Mouse (Mus musculus): ENCODE data around the gene Kiss1. TPM values are rescaled to one million over a fixed set of nuclear protein-coding genes. Genes with fewer than 3 reads are reported as not detected.
A peak's percentile ranks its signal among the peaks of the same experiment; 100 is the strongest.

The Kiss1 gene
- polyA plus RNA-seq, 1 experiment from 2014 or later, result not detected

DNA sequence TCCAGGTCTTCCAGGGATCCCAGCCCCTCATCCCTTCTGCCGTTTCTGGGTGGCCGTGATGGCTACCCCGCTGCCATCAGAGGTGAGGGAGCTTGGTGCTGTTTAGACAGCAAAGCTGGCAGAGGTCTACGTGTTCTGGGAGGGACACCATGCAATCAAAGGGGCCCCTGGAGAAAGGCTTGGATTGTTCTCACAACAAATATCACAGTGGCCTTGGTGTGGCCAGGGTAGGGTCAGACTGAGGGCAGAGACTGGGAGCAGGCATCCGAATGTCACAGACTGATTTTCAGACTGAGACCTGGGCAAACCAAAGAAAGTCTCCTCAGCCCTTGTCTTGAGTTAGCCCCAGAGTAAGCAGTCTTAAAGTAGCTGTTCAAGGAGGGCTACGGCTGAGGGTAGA is 49.8 kb downstream of the Kiss1 start:
- 74% methylated on average over 6 of the region's 6 CpGs for WGBS
- Histone ChIP-seq H3K9me3 (replicated peaks; ENCODE audit: control insufficient read depth, low read length) (no peaks in the 10 kb centered on the region), H3K9ac (ENCODE audit: low read length) (no peak overlapping the region), H3K27ac (ENCODE audit: low read length) (no peak overlapping the region), H3K4me1 (ENCODE audit: control insufficient read depth, insufficient read depth, low read length) (peaks cover 17% of the 10 kb centered on the region), H3K4me3 (replicated peaks; ENCODE audit: low read length) (no peak overlapping the region), H3K27me3 (ENCODE audit: control insufficient read depth, insufficient read depth, low read length) (no peaks in the 10 kb centered on the region), H3K4me2 (ENCODE audit: low read depth, low read length) (no peak overlapping the region), H3K36me3 (ENCODE audit: control insufficient read depth, insufficient read depth, low read length) (no peaks in the 10 kb centered on the region)
- ATAC-seq (ENCODE audit: insufficient read depth, low FRiP score), result no peak

DNA sequence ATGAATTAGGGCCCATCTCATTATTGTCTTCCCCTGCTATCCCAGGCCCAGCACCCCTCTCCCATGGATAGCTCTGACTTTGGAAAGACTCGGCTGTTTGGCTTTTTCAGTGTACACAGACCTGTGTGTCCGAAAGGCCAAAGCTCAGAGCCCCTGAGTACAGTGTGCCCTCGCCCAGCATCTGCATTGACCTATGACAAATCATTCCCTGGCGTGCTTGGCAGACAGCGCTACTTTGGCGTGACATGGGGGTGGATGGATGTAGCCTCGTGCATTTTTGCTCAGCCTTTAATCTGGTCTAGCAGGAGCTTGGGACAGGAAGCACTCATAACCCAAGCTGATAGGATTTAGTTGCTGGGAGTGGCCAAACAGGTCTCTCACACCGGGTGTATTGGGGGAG is 50.4 kb downstream of the Kiss1 start:
- WGBS, result 36% methylated on average over 8 of the region's 8 CpGs
- Histone ChIP-seq H3K9ac (ENCODE audit: low read length) (no peak overlapping the region), H3K27ac (ENCODE audit: low read length) (no peak overlapping the region), H3K27me3 (ENCODE audit: control insufficient read depth, insufficient read depth, low read length) (no peaks in the 10 kb centered on the region), H3K4me2 (ENCODE audit: low read depth, low read length) (no peak overlapping the region), H3K9me3 (replicated peaks; ENCODE audit: control insufficient read depth, low read length) (no peaks in the 10 kb centered on the region), H3K4me1 (ENCODE audit: control insufficient read depth, insufficient read depth, low read length) (peaks cover 12% of the 10 kb centered on the region), H3K36me3 (ENCODE audit: control insufficient read depth, insufficient read depth, low read length) (no peaks in the 10 kb centered on the region), H3K4me3 (replicated peaks; ENCODE audit: low read length) (no peak overlapping the region)
- ATAC-seq (ENCODE audit: insufficient read depth, low FRiP score), result no peak

DNA sequence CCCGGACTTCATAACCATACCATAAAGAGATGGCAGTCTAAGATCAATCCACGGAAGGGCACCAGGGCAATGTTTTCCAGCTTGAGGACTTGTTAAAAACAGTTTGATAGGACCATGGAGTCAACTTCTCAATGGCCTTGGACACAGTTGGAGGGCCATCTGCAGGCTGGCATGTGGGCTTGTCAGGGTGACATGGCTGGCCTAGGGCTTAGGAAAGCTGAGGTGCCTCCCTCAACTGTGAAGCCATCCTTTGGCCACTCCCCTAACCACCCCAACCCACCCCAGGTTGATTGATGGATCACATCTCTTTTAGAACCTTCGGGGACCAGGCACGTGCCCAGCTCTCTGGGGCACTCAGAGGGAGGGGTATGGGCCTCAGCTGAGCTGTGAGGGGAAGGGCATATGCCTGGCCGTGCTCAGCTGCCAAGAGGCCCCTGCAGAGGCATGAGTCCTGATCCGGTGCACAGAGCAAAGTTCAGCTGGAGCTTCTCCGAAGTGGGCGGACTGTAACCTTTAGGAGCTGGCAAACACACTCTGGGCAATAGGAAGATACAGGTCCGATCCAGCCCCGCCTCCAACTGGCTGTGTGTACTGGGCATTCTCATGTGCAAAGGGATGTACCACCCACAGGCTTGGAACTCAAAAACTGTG is 54.1 kb downstream of the Kiss1 start:
- no peak overlapping the region for H3K4me2 ChIP-seq (ENCODE audit: low read depth, low read length)
- 56% methylated on average over 10 of the region's 10 CpGs for WGBS
- no peak overlapping the region for H3K9ac ChIP-seq (ENCODE audit: low read length)
- no peaks in the 10 kb centered on the region for H3K27me3 ChIP-seq (ENCODE audit: control insufficient read depth, insufficient read depth, low read length)
- no peaks in the 10 kb centered on the region for H3K36me3 ChIP-seq (ENCODE audit: control insufficient read depth, insufficient read depth, low read length)
- peak; percentile 27; the same call in 1 of the 2 replicates for ATAC-seq (ENCODE audit: insufficient read depth, low FRiP score)
- H3K9me3 ChIP-seq (replicated peaks; ENCODE audit: control insufficient read depth, low read length), result no peaks in the 10 kb centered on the region
- peaks cover 11% of the 10 kb centered on the region for H3K4me1 ChIP-seq (ENCODE audit: control insufficient read depth, insufficient read depth, low read length)
- no peak overlapping the region for H3K4me3 ChIP-seq (replicated peaks; ENCODE audit: low read length)
- no peak overlapping the region for H3K27ac ChIP-seq (ENCODE audit: low read length)

DNA sequence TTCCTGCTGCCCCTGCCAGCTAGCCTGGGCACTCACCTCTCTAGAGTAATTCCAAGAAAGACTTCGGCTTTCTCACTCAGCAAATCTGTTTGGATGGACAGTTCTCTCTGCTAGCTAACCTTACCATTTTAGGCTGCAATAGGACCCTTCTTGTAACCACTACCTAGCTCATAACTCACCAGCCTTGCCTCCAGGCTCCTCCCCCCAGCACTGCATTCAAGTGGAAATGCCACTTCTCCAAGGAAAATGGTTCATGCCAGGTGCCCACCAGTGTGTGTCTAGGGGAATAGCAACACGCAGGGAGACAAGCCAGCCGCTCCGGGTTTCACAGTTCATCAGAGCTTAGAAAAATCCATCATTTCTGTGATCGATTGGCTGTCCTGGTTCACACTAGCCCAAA is 55.9 kb downstream of the Kiss1 start:
- Histone ChIP-seq H3K4me1 (ENCODE audit: control insufficient read depth, insufficient read depth, low read length) (peaks cover 11% of the 10 kb centered on the region), H3K36me3 (ENCODE audit: control insufficient read depth, insufficient read depth, low read length) (no peaks in the 10 kb centered on the region), H3K4me3 (replicated peaks; ENCODE audit: low read length) (no peak overlapping the region), H3K4me2 (ENCODE audit: low read depth, low read length) (no peak overlapping the region), H3K27me3 (ENCODE audit: control insufficient read depth, insufficient read depth, low read length) (no peaks in the 10 kb centered on the region), H3K9me3 (replicated peaks; ENCODE audit: control insufficient read depth, low read length) (no peaks in the 10 kb centered on the region), H3K27ac (ENCODE audit: low read length) (no peak overlapping the region), H3K9ac (ENCODE audit: low read length) (no peak overlapping the region)
- no peak for ATAC-seq (ENCODE audit: insufficient read depth, low FRiP score)
- WGBS, result 86% methylated on average over 5 of the region's 5 CpGs

Other genes starting within 250 kb of the Kiss1 start
- 55.3 and 57.0 TPM in 2 replicates for gene Ppp1r15b, start 190.7 kb upstream of the Kiss1 start, polyA plus RNA-seq (2015; fragmentation: Nextera tagmentation; extraction: Ambion mirVana)
- gene Plekha6, start 157.7 kb upstream of the Kiss1 start, polyA plus RNA-seq (2015; fragmentation: Nextera tagmentation; extraction: Ambion mirVana), result 17.0 and 17.7 TPM in 2 replicates
- gene Golt1a, start 12.1 kb upstream of the Kiss1 start, polyA plus RNA-seq (2015; fragmentation: Nextera tagmentation; extraction: Ambion mirVana), result 8.2 and 8.7 TPM in 2 replicates
- gene Ren1, start 28.6 kb downstream of the Kiss1 start, polyA plus RNA-seq (2015; fragmentation: Nextera tagmentation; extraction: Ambion mirVana), result 2.0 and 3.6 TPM in 2 replicates
- 4.5 and 4.7 TPM in 2 replicates for gene Etnk2, start 41.7 kb downstream of the Kiss1 start, polyA plus RNA-seq (2015; fragmentation: Nextera tagmentation; extraction: Ambion mirVana)
- 5.2 and 5.6 TPM in 2 replicates for gene Sox13, start 102.5 kb downstream of the Kiss1 start, polyA plus RNA-seq (2015; fragmentation: Nextera tagmentation; extraction: Ambion mirVana)

Measured in stomach, embryonic 16.5 days (tissue).